Mouse (Mus musculus): ENCODE results near the gene Ccr9. TPM values are rescaled to one million over a fixed set of nuclear protein-coding genes. Genes with fewer than 3 reads are reported as not detected.

The Ccr9 gene
- polyA plus RNA-seq, 1 experiment from 2014 or later: 0.41 TPM

DNA sequence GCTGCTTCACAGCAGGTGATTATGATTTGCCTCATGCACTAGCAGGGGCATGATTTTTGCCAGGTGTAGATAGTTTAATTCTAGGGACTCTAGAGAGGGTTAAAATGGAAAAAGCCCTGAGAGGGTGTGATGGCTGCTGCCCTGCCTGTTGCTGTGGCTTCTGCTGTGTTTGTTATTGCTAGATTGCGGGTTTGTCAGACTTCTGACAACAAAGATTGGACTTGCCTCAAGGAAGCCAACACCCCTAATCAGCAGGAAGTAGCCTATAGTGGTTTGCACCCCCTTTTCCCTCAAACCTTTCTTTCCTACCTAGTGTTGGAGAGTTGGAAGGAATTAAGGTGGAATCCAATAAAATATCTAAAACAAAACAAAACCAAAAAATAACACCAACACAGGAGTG lies 10.0 kb downstream of the Ccr9 start:
- Histone ChIP-seq H3K27me3 (replicated peaks; ENCODE audit: control insufficient read depth, insufficient read depth, low read length) (no peaks in the 10 kb centered on the region), H3K9ac (ENCODE audit: low read length) (no peak overlapping the region), H3K36me3 (ENCODE audit: control insufficient read depth, insufficient read depth, low read length) (0 out of 2 replicates have a peak, but pooled peaks cover 9% of the 10 kb centered on the region), H3K4me2 (ENCODE audit: low read length) (no peak overlapping the region), H3K4me1 (replicated peaks; ENCODE audit: control insufficient read depth, insufficient read depth, low read length) (no peaks in the 10 kb centered on the region), H3K27ac (ENCODE audit: low read depth) (no peak overlapping the region), H3K9me3 (ENCODE audit: control insufficient read depth, low read length) (no peaks in the 10 kb centered on the region), H3K4me3 (ENCODE audit: low read depth, low read length) (no peak overlapping the region)
- no peak for DNase-seq (ENCODE audit: low spot score)
- no peak for ATAC-seq (replicated peaks; ENCODE audit: low FRiP score, low TSS enrichment, low read depth)
- 71% methylated on average over 1 of the region's 1 CpGs for WGBS

GRCm38 (mm10) chr9:123695634-123696302 lies 17.5 kb downstream of the Ccr9 start:
- H3K36me3 ChIP-seq (ENCODE audit: control insufficient read depth, insufficient read depth, low read length): peaks cover 22% of the 10 kb centered on the region
- H3K4me3 ChIP-seq (ENCODE audit: low read depth, low read length): no peak overlapping the region
- no peak for DNase-seq (ENCODE audit: low spot score)
- H3K27me3 ChIP-seq (replicated peaks; ENCODE audit: control insufficient read depth, insufficient read depth, low read length): no peaks in the 10 kb centered on the region
- no peaks in the 10 kb centered on the region for H3K9me3 ChIP-seq (ENCODE audit: control insufficient read depth, low read length)
- H3K4me1 ChIP-seq (replicated peaks; ENCODE audit: control insufficient read depth, insufficient read depth, low read length): no peaks in the 10 kb centered on the region
- ATAC-seq (replicated peaks; ENCODE audit: low FRiP score, low TSS enrichment, low read depth): no peak
- no peak overlapping the region for H3K9ac ChIP-seq (ENCODE audit: low read length)
- H3K4me2 ChIP-seq (ENCODE audit: low read length): no peak overlapping the region
- H3K27ac ChIP-seq (ENCODE audit: low read depth): no peak overlapping the region
- WGBS: 91% methylated on average over 3 of the region's 3 CpGs

- no peaks in the 10 kb centered on the region for H3K9me3 ChIP-seq (ENCODE audit: control insufficient read depth, low read length)
- WGBS: 91% methylated on average over 5 of the region's 5 CpGs
- ATAC-seq (replicated peaks; ENCODE audit: low FRiP score, low TSS enrichment, low read depth) (no peak), DNase-seq (ENCODE audit: low spot score) (no peak)
- no peak overlapping the region for H3K27ac ChIP-seq (ENCODE audit: low read depth)
- no peaks in the 10 kb centered on the region for H3K27me3 ChIP-seq (replicated peaks; ENCODE audit: control insufficient read depth, insufficient read depth, low read length)
- H3K4me1 ChIP-seq (replicated peaks; ENCODE audit: control insufficient read depth, insufficient read depth, low read length): no peaks in the 10 kb centered on the region
- H3K9ac ChIP-seq (ENCODE audit: low read length): no peak overlapping the region
- H3K4me3 ChIP-seq (ENCODE audit: low read depth, low read length): no peak overlapping the region
- peaks cover 38% of the 10 kb centered on the region for H3K36me3 ChIP-seq (ENCODE audit: control insufficient read depth, insufficient read depth, low read length)
- no peak overlapping the region for H3K4me2 ChIP-seq (ENCODE audit: low read length)
These were observed 23.6 kb downstream of the Ccr9 start for GRCm38 (mm10) chr9:123701822-123702221.

DNA sequence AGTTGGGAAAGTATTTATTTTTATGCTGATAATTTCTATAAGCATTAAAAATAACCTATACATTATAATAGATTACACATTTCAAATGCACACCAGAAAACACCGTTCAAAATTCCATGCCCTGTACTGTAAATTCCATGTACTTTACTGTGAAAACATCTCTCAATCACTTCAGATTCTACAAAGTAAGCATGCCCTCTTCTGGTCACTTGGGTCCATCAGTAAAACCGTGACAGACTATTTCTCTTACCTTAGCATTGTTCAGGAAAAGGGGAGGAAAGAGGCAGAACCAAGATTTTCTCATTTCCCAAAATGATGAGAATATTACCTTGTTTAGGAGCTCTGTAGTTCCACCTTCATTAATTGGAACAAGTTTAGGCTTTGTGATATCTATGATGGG lies 31.0 kb downstream of the Ccr9 start:
- Histone ChIP-seq H3K27ac (ENCODE audit: low read depth) (no peak overlapping the region), H3K4me1 (replicated peaks; ENCODE audit: control insufficient read depth, insufficient read depth, low read length) (no peaks in the 10 kb centered on the region), H3K9ac (ENCODE audit: low read length) (no peak overlapping the region), H3K4me3 (ENCODE audit: low read depth, low read length) (no peak overlapping the region), H3K9me3 (ENCODE audit: control insufficient read depth, low read length) (no peaks in the 10 kb centered on the region), H3K36me3 (ENCODE audit: control insufficient read depth, insufficient read depth, low read length) (peaks cover 68% of the 10 kb centered on the region), H3K27me3 (replicated peaks; ENCODE audit: control insufficient read depth, insufficient read depth, low read length) (no peaks in the 10 kb centered on the region), H3K4me2 (ENCODE audit: low read length) (no peak overlapping the region)
- ATAC-seq (replicated peaks; ENCODE audit: low FRiP score, low TSS enrichment, low read depth): no peak
- 47% methylated on average over 2 of the region's 2 CpGs for WGBS
- DNase-seq (ENCODE audit: low spot score): no peak

DNA sequence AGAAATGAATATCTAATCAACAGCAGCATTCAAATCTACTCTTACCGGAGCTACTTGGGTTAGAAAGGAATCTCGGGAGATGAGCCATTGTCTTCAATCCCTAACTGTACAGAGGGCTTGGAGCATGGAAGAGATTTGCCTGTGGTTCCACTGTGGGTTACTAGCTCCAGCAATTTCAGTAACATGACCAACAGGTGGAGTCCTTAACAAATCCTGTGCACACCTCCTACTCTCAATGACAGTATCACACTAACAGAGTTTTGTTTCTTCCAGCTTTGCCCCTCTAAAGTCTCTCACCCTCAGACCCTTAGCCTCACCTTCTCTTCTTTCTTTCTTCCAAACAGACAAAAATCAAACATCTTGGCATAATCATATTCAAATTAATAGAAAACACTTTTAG lies 34.9 kb downstream of the Ccr9 start:
- Histone ChIP-seq H3K36me3 (ENCODE audit: control insufficient read depth, insufficient read depth, low read length) (peaks cover 39% of the 10 kb centered on the region), H3K4me1 (replicated peaks; ENCODE audit: control insufficient read depth, insufficient read depth, low read length) (peaks cover 4% of the 10 kb centered on the region; the same call in 1 of the 2 replicates), H3K27ac (ENCODE audit: low read depth) (no peak overlapping the region), H3K9ac (ENCODE audit: low read length) (no peak overlapping the region), H3K27me3 (replicated peaks; ENCODE audit: control insufficient read depth, insufficient read depth, low read length) (no peaks in the 10 kb centered on the region), H3K4me3 (ENCODE audit: low read depth, low read length) (no peak overlapping the region), H3K9me3 (ENCODE audit: control insufficient read depth, low read length) (no peaks in the 10 kb centered on the region), H3K4me2 (ENCODE audit: low read length) (no peak overlapping the region)
- DNase-seq (ENCODE audit: low spot score) (no peak), ATAC-seq (replicated peaks; ENCODE audit: low FRiP score, low TSS enrichment, low read depth) (no peak)
- 92% methylated on average over 2 of the region's 2 CpGs for WGBS

DNA sequence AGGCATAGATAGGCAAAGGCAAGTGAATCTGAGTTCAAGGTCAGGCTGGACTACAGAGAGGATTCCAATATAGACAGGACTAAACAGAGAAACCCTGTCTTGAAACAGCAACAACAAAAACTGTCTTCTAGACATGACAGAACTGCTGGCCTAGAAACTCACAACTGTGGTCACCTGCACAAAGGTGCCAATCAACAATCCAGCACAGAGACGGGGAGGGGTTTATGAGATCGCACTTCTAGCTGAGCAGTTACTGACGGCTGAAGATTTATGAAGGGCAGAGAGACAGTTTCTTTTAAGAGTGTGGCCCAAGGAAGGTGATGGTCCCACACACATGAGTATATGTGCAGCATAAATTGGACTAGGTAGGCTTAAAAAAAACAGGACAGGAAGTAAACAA lies 38.1 kb downstream of the Ccr9 start:
- H3K4me1 ChIP-seq (replicated peaks; ENCODE audit: control insufficient read depth, insufficient read depth, low read length): peaks cover 4% of the 10 kb centered on the region; the same call in 1 of the 2 replicates
- no peak for ATAC-seq (replicated peaks; ENCODE audit: low FRiP score, low TSS enrichment, low read depth)
- H3K9me3 ChIP-seq (ENCODE audit: control insufficient read depth, low read length): no peaks in the 10 kb centered on the region
- WGBS: 35% methylated on average over 3 of the region's 3 CpGs
- H3K36me3 ChIP-seq (ENCODE audit: control insufficient read depth, insufficient read depth, low read length): peaks cover 10% of the 10 kb centered on the region
- H3K4me3 ChIP-seq (ENCODE audit: low read depth, low read length): peak overlapping the region; percentile 91; the same call in 1 of the 2 replicates
- no peak overlapping the region for H3K27ac ChIP-seq (ENCODE audit: low read depth)
- no peaks in the 10 kb centered on the region for H3K27me3 ChIP-seq (replicated peaks; ENCODE audit: control insufficient read depth, insufficient read depth, low read length)
- H3K4me2 ChIP-seq (ENCODE audit: low read length): peak overlapping the region; percentile 82
- no peak for DNase-seq (ENCODE audit: low spot score)
- H3K9ac ChIP-seq (ENCODE audit: low read length): peak overlapping the region; percentile 20; the same call in 1 of the 2 replicates

DNA sequence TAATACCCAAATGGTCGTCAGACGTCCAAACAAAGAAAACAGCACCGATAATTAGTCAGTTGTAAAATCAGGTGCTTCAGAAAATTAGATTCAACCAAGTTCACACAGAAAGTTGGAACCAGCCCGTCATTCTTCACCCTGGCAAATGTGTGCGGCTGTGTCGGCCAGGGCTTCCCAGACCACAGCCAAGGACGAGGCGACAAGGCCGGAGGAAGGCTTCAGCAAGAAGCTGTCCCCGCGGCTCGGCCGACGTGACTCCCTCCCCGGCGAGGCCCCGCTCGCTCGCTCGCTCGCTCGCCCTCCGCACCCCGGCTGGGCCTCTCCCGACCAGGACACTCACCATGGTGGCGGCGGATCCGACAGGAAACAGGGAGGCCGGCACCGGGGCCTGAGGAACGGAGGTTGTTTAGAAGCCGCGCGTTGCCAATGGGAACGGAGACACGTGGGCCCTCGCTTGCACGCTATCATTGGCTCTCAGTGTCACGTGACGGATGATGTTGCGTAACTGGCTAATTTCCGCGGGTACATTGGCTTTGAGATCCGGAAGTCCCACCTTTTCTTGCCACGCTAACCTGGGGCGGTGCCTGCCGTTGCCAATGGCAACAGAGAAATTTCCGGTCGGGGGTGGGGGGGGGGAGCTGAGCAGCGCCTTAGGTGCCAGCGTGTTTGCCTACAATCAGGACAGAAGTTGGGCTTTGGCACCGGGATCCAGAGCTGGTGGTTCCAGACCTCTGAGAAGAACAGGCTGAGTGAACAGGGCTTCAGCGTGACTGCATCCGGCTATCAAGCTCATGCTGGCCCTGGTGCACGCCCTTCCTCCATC lies 39.2 kb downstream of the Ccr9 start, which contains the start of gene Lztfl1:
Lztfl1 (minus strand) TSS at position 512 of the 823 bp plus-strand sequence.
- ATAC-seq (replicated peaks; ENCODE audit: low FRiP score, low TSS enrichment, low read depth) (peak; percentile 99), DNase-seq (ENCODE audit: low spot score) (peak; percentile 96)
- H3K27ac ChIP-seq (ENCODE audit: low read depth): peak within 1 kb of the TSS; percentile 83
- H3K4me3 ChIP-seq (ENCODE audit: low read depth, low read length): peak within 1 kb of the TSS; percentile 91
- H3K36me3 ChIP-seq (ENCODE audit: control insufficient read depth, insufficient read depth, low read length): no peaks in the 10 kb centered on the region
- under 1% methylated on average over 55 of the region's 55 CpGs for WGBS
- H3K4me2 ChIP-seq (ENCODE audit: low read length): peak within 1 kb of the TSS; percentile 82
- peak within 1 kb of the TSS; percentile 86 for H3K9ac ChIP-seq (ENCODE audit: low read length)
- no peaks in the 10 kb centered on the region for H3K9me3 ChIP-seq (ENCODE audit: control insufficient read depth, low read length)
- peaks cover 4% of the 10 kb centered on the region; the same call in 1 of the 2 replicates for H3K4me1 ChIP-seq (replicated peaks; ENCODE audit: control insufficient read depth, insufficient read depth, low read length)
- H3K27me3 ChIP-seq (replicated peaks; ENCODE audit: control insufficient read depth, insufficient read depth, low read length): no peaks in the 10 kb centered on the region

DNA sequence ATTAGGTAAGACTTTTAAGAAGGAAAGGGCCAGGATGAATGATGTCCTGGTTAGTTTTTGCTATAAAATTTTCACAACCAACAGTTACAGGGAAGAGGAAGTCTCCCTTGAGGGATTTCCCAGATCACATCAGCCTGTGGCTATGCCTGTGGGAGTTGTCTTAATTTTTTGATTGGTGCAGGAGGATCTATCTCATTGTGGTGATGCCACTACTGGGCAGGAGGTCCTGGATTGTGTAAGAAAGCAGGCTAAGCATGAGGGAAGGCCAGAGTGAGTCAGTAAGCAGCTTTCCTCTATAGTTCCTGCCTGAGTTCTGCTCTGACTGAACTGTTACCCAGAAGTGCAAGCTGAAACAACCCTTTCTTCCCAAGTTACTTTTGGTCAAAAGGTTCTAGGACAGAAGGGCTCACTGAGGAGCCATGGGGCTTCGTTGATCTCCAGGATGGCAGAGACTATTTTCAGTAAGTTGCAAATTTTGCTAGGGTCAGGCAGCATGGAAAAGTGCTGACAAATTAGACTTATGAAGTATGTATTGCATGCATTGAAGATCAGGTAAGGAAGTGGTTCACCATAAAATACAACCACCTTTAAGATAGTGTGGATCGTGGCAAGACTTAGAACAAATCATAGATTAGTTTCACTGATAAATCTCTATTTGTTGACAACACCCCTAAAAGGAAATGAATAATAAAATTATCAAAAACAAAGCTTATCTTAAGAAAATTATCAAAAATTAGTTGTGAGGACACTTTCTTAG lies 44.7 kb downstream of the Ccr9 start:
- no peaks in the 10 kb centered on the region for H3K36me3 ChIP-seq (ENCODE audit: control insufficient read depth, insufficient read depth, low read length)
- no peak overlapping the region for H3K4me3 ChIP-seq (ENCODE audit: low read depth, low read length)
- H3K27ac ChIP-seq (ENCODE audit: low read depth): no peak overlapping the region
- no peak overlapping the region for H3K4me2 ChIP-seq (ENCODE audit: low read length)
- ATAC-seq (replicated peaks; ENCODE audit: low FRiP score, low TSS enrichment, low read depth) (no peak), DNase-seq (ENCODE audit: low spot score) (no peak)
- no peaks in the 10 kb centered on the region for H3K4me1 ChIP-seq (replicated peaks; ENCODE audit: control insufficient read depth, insufficient read depth, low read length)
- H3K27me3 ChIP-seq (replicated peaks; ENCODE audit: control insufficient read depth, insufficient read depth, low read length): no peaks in the 10 kb centered on the region
- no peaks in the 10 kb centered on the region for H3K9me3 ChIP-seq (ENCODE audit: control insufficient read depth, low read length)
- H3K9ac ChIP-seq (ENCODE audit: low read length): no peak overlapping the region
- WGBS: 75% methylated on average over 2 of the region's 2 CpGs
